Mouse (Mus musculus) urinary bladder, postnatal 14 days (tissue): Measurements from ENCODE around the gene Usp29.
A peak's percentile ranks its signal among the peaks of the same experiment; 100 is the strongest.
"Not testable (repeated sequence)": the region's sequence is repeated elsewhere in the genome, so short reads cannot be mapped to it uniquely, and the experiment has no call there.

Experiments
- DNase-seq: peaks from one replicate; pipeline ENCODE4 v3.0.0; 2021; ENCODE audit warnings: low spot score

The Usp29 gene

GRCm38 (mm10) chr7:6874448-6874847, 144.1 kb downstream of the Usp29 start:
- DNase-seq: no peak

GRCm38 (mm10) chr7:6878202-6878601, 147.8 kb downstream of the Usp29 start:
- no peak for DNase-seq

GRCm38 (mm10) chr7:6878849-6879248, 148.5 kb downstream of the Usp29 start:
- not testable (repeated sequence) for DNase-seq

- no peak for DNase-seq
These were observed 149.3 kb downstream of the Usp29 start for GRCm38 (mm10) chr7:6879512-6880164.

GRCm38 (mm10) chr7:6880918-6881317, 150.5 kb downstream of the Usp29 start:
- DNase-seq: not testable (repeated sequence)

GRCm38 (mm10) chr7:6881473-6882046, 151.2 kb downstream of the Usp29 start:
- DNase-seq: no peak

- no peak for DNase-seq
These were observed 153.2 kb downstream of the Usp29 start for GRCm38 (mm10) chr7:6883376-6884147.

GRCm38 (mm10) chr7:6885416-6885815, 155.0 kb downstream of the Usp29 start:
- DNase-seq: peak; percentile 7

GRCm38 (mm10) chr7:6886896-6887295, 156.5 kb downstream of the Usp29 start:
- DNase-seq: no peak

GRCm38 (mm10) chr7:6889871-6890270, 159.5 kb downstream of the Usp29 start:
- no peak for DNase-seq

GRCm38 (mm10) chr7:6891206-6891605, 160.8 kb downstream of the Usp29 start:
- DNase-seq: no peak

GRCm38 (mm10) chr7:6897021-6897420, 166.6 kb downstream of the Usp29 start:
- DNase-seq: not testable (repeated sequence)

- DNase-seq: no peak
These were observed 170.3 kb downstream of the Usp29 start for GRCm38 (mm10) chr7:6900672-6901071.

- no peak for DNase-seq
These were observed 173.1 kb downstream of the Usp29 start for GRCm38 (mm10) chr7:6903489-6903888.

GRCm38 (mm10) chr7:6910527-6910926, 180.1 kb downstream of the Usp29 start:
- DNase-seq: no peak

GRCm38 (mm10) chr7:6911731-6912130, 181.4 kb downstream of the Usp29 start:
- no peak for DNase-seq

- peak; percentile 46 for DNase-seq
These were observed 183.3 kb downstream of the Usp29 start for GRCm38 (mm10) chr7:6913439-6914380.

GRCm38 (mm10) chr7:6917126-6917525, 186.7 kb downstream of the Usp29 start:
- DNase-seq: no peak

- DNase-seq: peak; percentile 90
These were observed 187.9 kb downstream of the Usp29 start for GRCm38 (mm10) chr7:6918267-6918666.

- no peak for DNase-seq
These were observed 188.9 kb downstream of the Usp29 start for GRCm38 (mm10) chr7:6919131-6919870.

- no peak for DNase-seq
These were observed 193.1 kb downstream of the Usp29 start for GRCm38 (mm10) chr7:6923515-6923914.
